Mouse (Mus musculus) thymus, adult 2 months (tissue): Measurements from ENCODE around the gene Atg7.

Source experiments
- CTCF ChIP-seq: fragments of 200-500 bp; IDR thresholded peaks from 2 replicates; pipeline ENCODE4 v1.5.1; 2012; ENCODE audit warnings: mild to moderate bottlenecking, control low read depth, low read length, moderate library complexity, borderline replicate concordance; ENCODE audit not compliant: control insufficient read depth, poor library complexity, insufficient read depth; ENCODE audit errors: extremely low read depth
- POLR2A ChIP-seq: fragments of 200-500 bp; IDR thresholded peaks from 2 replicates; pipeline ENCODE4 v1.6.1; 2012; ENCODE audit warnings: mild to moderate bottlenecking, low read length, control low read depth, moderate library complexity; ENCODE audit not compliant: control insufficient read depth, poor library complexity, insufficient read depth; ENCODE audit errors: extremely low read depth

- TF ChIP-seq POLR2A (no peak), CTCF (no peak)
Observed at GRCm38 (mm10) chr6:114882212-114882611, 239.3 kb downstream of the Atg7 start.
